Mouse (Mus musculus): ENCODE measurements around the gene Abcb9. TPM values are rescaled to one million over a fixed set of nuclear protein-coding genes. Genes with fewer than 3 reads are reported as not detected.
A peak's percentile ranks its signal among the peaks of the same experiment; 100 is the strongest.

Gene Abcb9
- polyA plus RNA-seq (2015; fragmentation: Nextera tagmentation; extraction: Ambion mirVana), result 1.5 and 2.4 TPM in 2 replicates

DNA sequence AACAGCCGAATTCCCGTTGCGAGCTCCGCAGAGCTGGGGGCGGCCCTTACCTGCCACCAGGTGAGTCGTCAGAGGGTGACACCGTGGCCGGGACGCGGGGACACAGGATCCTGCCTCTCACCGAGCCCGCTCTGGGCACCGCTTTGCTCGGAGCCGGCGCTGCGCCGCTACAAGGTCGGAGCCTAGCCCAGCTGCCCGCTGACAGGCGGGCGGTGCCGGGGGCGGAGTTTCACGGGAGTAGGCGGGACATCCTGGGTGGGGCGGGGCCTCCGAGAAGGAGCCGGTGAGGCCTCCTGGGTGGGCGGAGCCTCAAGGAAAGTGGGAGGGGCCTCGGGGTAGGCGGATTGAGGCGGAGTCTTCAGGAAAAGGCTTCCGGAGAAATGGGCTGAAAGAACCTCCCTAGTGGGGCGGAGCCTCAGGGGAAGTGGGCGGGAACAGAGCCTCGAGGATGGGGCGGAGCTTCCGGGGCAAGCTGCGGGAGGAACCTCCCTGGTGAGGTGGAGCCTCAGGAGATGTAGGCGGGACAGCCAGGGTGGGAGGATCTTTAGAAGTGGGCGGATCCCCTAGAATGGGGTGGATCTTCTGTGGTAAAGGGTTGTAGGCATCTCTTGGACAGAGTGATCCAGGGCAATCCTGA, at the start of gene Abcb9:
Gene Abcb9 (minus strand): TSS at position 203 of the 637 bp plus-strand sequence.
- ATAC-seq (ENCODE audit: insufficient number of reproducible peaks, insufficient read depth, low FRiP score, low TSS enrichment, low read depth), result peak; percentile 39; the same call in 1 of the 2 replicates
- H3K9ac ChIP-seq, result peak within 1 kb of the TSS; percentile 70
- peak within 1 kb of the TSS; percentile 88 for H3K4me2 ChIP-seq
- no peaks in the 10 kb centered on the region for H3K9me3 ChIP-seq
- H3K27ac ChIP-seq, result no peak within 1 kb of the TSS
- H3K4me3 ChIP-seq, result peak within 1 kb of the TSS; percentile 54
- H3K36me3 ChIP-seq, result no peaks in the 10 kb centered on the region
- 1% methylated on average over 42 of the region's 42 CpGs for WGBS
- peaks cover 16% of the 10 kb centered on the region for H3K4me1 ChIP-seq
- H3K27me3 ChIP-seq, result peaks cover 20% of the 10 kb centered on the region

- ATAC-seq (ENCODE audit: insufficient number of reproducible peaks, insufficient read depth, low FRiP score, low TSS enrichment, low read depth), result no peak
- Histone ChIP-seq H3K4me3 (no peak overlapping the region), H3K9ac (no peak overlapping the region), H3K4me1 (no peaks in the 10 kb centered on the region), H3K27me3 (no peaks in the 10 kb centered on the region), H3K4me2 (no peak overlapping the region), H3K27ac (no peak overlapping the region), H3K36me3 (peaks cover 40% of the 10 kb centered on the region), H3K9me3 (no peaks in the 10 kb centered on the region)
- 69% methylated on average over 7 of the region's 7 CpGs for WGBS
Measured at GRCm38 (mm10) chr5:124138066-124138465, 42.5 kb upstream of the Abcb9 start.

GRCm38 (mm10) chr5:124134261-124134660, 38.7 kb upstream of the Abcb9 start:
- Histone ChIP-seq H3K36me3 (peaks cover 54% of the 10 kb centered on the region), H3K27me3 (no peaks in the 10 kb centered on the region), H3K9me3 (no peaks in the 10 kb centered on the region), H3K27ac (no peak overlapping the region), H3K4me3 (no peak overlapping the region), H3K9ac (no peak overlapping the region), H3K4me2 (no peak overlapping the region), H3K4me1 (no peaks in the 10 kb centered on the region)
- ATAC-seq (ENCODE audit: insufficient number of reproducible peaks, insufficient read depth, low FRiP score, low TSS enrichment, low read depth), result no peak
- WGBS, result 91% methylated on average over 5 of the region's 5 CpGs

DNA sequence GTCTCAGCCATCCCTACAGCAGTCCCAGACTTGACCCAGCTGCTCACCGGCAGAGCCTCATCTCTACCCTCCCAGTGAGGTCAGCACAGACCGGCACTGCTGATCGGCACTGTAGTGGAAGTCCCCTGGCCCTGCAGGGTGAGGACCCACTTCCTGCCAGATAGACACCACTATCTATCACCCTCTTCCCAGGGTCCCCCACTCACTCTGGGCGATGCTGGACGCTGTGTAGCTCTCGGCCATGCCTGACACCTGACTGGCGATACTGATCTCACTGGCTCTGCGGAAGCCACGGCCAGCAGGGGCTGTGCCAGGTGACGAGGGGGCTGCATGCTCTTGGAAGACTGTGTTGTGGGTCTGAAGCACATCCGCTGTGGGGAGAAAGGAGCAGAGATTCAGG, 29.5 kb upstream of the Abcb9 start:
- H3K27ac ChIP-seq, result no peak overlapping the region
- H3K4me1 ChIP-seq, result peaks cover under 1% of the 10 kb centered on the region; the same call in 1 of the 2 replicates
- ATAC-seq (ENCODE audit: insufficient number of reproducible peaks, insufficient read depth, low FRiP score, low TSS enrichment, low read depth), result no peak
- no peak overlapping the region for H3K4me2 ChIP-seq
- 92% methylated on average over 11 of the region's 11 CpGs for WGBS
- H3K9ac ChIP-seq, result no peak overlapping the region
- peaks cover 93% of the 10 kb centered on the region for H3K36me3 ChIP-seq
- H3K27me3 ChIP-seq, result no peaks in the 10 kb centered on the region
- H3K9me3 ChIP-seq, result no peaks in the 10 kb centered on the region
- no peak overlapping the region for H3K4me3 ChIP-seq

DNA sequence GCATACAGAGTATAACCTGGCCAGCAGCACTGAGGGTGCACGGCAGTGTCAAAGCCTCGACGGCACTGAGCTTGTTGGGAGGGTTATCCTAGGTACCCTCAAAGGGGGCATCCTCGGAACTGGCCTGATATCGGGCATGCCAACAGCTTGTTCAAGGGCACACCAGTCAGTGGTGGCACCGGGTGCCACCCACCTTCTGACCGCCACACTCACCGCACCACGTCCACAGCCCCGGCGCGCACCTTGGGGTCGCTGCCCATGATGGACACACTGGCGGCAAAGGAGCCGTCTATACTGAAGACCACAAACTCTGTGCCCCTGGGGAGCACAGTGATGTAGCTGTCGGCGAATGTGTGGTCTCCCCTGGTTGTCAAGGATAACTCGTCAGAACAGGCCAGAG, 26.8 kb upstream of the Abcb9 start:
- peaks cover 92% of the 10 kb centered on the region for H3K36me3 ChIP-seq
- H3K4me3 ChIP-seq, result no peak overlapping the region
- peaks cover 21% of the 10 kb centered on the region for H3K4me1 ChIP-seq
- no peak overlapping the region for H3K9ac ChIP-seq
- 91% methylated on average over 18 of the region's 18 CpGs for WGBS
- H3K27ac ChIP-seq, result no peak overlapping the region
- H3K9me3 ChIP-seq, result no peaks in the 10 kb centered on the region
- no peak overlapping the region for H3K4me2 ChIP-seq
- ATAC-seq (ENCODE audit: insufficient number of reproducible peaks, insufficient read depth, low FRiP score, low TSS enrichment, low read depth), result no peak
- H3K27me3 ChIP-seq, result no peaks in the 10 kb centered on the region

DNA sequence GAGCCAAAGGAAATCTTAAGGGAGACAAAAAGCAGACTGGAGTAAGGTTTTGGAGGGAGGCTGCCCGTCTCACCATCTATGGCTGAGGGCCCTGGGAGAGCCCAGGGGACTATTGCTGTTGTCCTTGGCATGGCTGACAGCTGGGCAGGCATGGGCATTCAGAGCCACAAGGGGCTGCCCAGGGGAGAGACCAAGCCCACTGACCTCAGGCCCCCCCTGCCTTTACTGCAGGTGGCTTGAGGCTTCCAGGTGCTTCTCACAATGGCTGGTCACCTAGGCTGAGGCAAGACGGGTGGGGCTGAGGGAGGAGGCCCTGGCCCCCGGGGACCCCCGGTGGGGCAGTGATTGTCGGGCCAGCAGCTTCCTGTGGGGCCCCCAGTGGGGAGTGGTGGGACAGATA, 23.6 kb upstream of the Abcb9 start:
- Histone ChIP-seq H3K9me3 (no peaks in the 10 kb centered on the region), H3K9ac (no peak overlapping the region), H3K4me2 (no peak overlapping the region), H3K27ac (no peak overlapping the region), H3K4me1 (peaks cover 34% of the 10 kb centered on the region), H3K4me3 (no peak overlapping the region), H3K27me3 (no peaks in the 10 kb centered on the region), H3K36me3 (peaks cover 66% of the 10 kb centered on the region)
- WGBS, result 77% methylated on average over 5 of the region's 5 CpGs
- ATAC-seq (ENCODE audit: insufficient number of reproducible peaks, insufficient read depth, low FRiP score, low TSS enrichment, low read depth), result no peak

DNA sequence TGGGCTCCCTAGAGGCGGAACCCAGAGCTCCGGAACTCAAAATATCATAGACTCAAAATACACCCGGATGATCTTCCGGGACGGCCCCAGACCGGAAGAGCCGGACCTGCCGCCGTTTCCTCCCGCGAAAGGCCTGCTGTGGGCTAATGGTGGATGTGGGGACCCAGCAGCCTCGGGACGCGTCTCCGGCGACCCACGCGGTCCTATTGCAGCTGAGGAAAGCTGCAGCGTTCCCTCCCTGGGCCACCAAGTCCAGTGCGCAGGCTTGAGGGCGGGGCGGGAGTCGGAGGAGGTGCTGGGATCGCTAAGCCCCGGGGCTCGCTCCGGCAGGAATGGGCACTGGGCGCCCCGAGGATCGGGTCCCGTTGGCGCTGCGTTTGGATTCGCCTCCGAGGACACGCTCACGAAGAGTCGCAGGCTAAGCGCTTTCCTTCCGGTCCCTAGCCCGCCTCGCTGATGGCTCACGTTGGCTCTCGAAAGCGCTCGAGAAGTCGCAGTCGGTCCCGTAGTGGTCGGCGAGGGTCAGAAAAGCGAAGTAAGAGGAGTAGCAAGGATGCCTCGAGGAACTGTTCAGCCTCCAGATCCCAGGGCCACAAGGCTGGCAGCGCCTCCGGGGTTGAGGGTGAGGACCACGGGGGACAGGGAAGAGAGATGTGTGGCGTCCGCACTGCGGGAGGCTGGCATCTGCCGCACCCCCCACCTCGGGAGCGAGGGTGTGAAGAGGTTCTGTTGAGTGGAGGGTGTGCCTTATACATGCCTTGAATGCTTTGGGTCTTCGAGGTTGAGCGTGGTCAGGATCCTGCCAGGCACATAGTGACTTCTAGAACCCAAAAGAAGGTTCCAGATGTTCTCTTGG, 20.6 kb upstream of the Abcb9 start, which contains the start of gene Arl6ip4:
Gene Arl6ip4 (plus strand): TSS at position 100 of the 856 bp plus-strand sequence.
- Histone ChIP-seq H3K9ac (peak within 1 kb of the TSS; percentile 94), H3K4me1 (peaks cover 43% of the 10 kb centered on the region), H3K36me3 (peaks cover 39% of the 10 kb centered on the region), H3K9me3 (no peaks in the 10 kb centered on the region), H3K27me3 (no peaks in the 10 kb centered on the region), H3K4me2 (peak within 1 kb of the TSS; percentile 94), H3K27ac (peak within 1 kb of the TSS; percentile 86), H3K4me3 (peak within 1 kb of the TSS; percentile 96)
- no peak for ATAC-seq (ENCODE audit: insufficient number of reproducible peaks, insufficient read depth, low FRiP score, low TSS enrichment, low read depth)
- WGBS, result 2% methylated on average over 64 of the region's 64 CpGs

GRCm38 (mm10) chr5:124115531-124115930, 19.9 kb upstream of the Abcb9 start:
- peaks cover 43% of the 10 kb centered on the region for H3K4me1 ChIP-seq
- H3K9me3 ChIP-seq, result no peaks in the 10 kb centered on the region
- peaks cover 32% of the 10 kb centered on the region for H3K36me3 ChIP-seq
- H3K27ac ChIP-seq, result peak overlapping the region; percentile 86
- peak overlapping the region; percentile 94 for H3K4me2 ChIP-seq
- peak overlapping the region; percentile 96 for H3K4me3 ChIP-seq
- WGBS, result 27% methylated on average over 7 of the region's 7 CpGs
- ATAC-seq (ENCODE audit: insufficient number of reproducible peaks, insufficient read depth, low FRiP score, low TSS enrichment, low read depth), result no peak
- H3K9ac ChIP-seq, result peak overlapping the region; percentile 94
- H3K27me3 ChIP-seq, result no peaks in the 10 kb centered on the region

- no peak overlapping the region for H3K4me2 ChIP-seq
- 91% methylated on average over 24 of the region's 24 CpGs for WGBS
- no peak for ATAC-seq (ENCODE audit: insufficient number of reproducible peaks, insufficient read depth, low FRiP score, low TSS enrichment, low read depth)
- H3K27ac ChIP-seq, result no peak overlapping the region
- H3K36me3 ChIP-seq, result peaks cover 21% of the 10 kb centered on the region
- H3K27me3 ChIP-seq, result no peaks in the 10 kb centered on the region
- H3K4me1 ChIP-seq, result peaks cover 37% of the 10 kb centered on the region
- no peak overlapping the region for H3K4me3 ChIP-seq
- H3K9me3 ChIP-seq, result no peaks in the 10 kb centered on the region
- no peak overlapping the region for H3K9ac ChIP-seq
Measured at GRCm38 (mm10) chr5:124114276-124115025, 18.9 kb upstream of the Abcb9 start.

GRCm38 (mm10) chr5:124113030-124113429, 17.4 kb upstream of the Abcb9 start:
- Histone ChIP-seq H3K27ac (no peak overlapping the region), H3K4me1 (peaks cover 29% of the 10 kb centered on the region), H3K27me3 (no peaks in the 10 kb centered on the region), H3K4me3 (peak overlapping the region; percentile 91), H3K9me3 (no peaks in the 10 kb centered on the region), H3K4me2 (peak overlapping the region; percentile 92), H3K36me3 (peaks cover 8% of the 10 kb centered on the region), H3K9ac (peak overlapping the region; percentile 81)
- 15% methylated on average over 14 of the region's 14 CpGs for WGBS
- ATAC-seq (ENCODE audit: insufficient number of reproducible peaks, insufficient read depth, low FRiP score, low TSS enrichment, low read depth), result no peak

DNA sequence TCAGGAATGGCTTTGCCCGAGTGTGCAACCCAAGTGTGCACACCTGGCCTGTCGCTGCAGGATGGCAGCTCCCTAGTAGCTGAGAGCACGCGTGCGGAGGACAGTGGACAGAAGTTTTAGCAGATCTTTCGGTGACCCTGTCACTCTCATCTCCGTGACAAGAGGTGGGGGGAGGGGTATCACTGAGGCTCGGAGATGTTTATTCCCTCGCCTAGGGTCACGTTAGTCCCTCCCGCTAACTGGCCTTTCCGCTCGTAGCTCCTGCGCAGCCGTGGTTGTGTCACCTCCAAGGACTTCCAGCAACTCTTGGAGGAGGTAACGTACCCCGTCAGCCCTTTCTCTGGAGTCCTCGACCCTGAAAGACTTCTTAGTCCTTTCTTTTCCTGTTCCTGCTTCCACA, 16.9 kb upstream of the Abcb9 start:
- Histone ChIP-seq H3K4me3 (peak overlapping the region; percentile 91), H3K4me2 (peak overlapping the region; percentile 92), H3K4me1 (peaks cover 24% of the 10 kb centered on the region), H3K27me3 (no peaks in the 10 kb centered on the region), H3K9ac (peak overlapping the region; percentile 81), H3K9me3 (no peaks in the 10 kb centered on the region), H3K36me3 (peaks cover 3% of the 10 kb centered on the region), H3K27ac (peak overlapping the region; percentile 91; the same call in 1 of the 2 replicates)
- WGBS, result under 1% methylated on average over 18 of the region's 18 CpGs
- no peak for ATAC-seq (ENCODE audit: insufficient number of reproducible peaks, insufficient read depth, low FRiP score, low TSS enrichment, low read depth)

All from embryonic facial prominence, embryonic 13.5 days (tissue).